Mouse (Mus musculus) MEL (cell line): ENCODE results near the gene Dapp1.

Experiments used
- CHD1 ChIP-seq: IDR thresholded peaks from 2 replicates; pipeline ENCODE4 v1.6.1; 2012; ENCODE audit warnings: low read depth, mild to moderate bottlenecking, inconsistent platforms, low read length, improper control_type of control experiment
- E2F4 ChIP-seq: IDR thresholded peaks from 2 replicates; pipeline ENCODE4 v1.6.1; 2011; ENCODE audit warnings: low read depth, low read length, improper control_type of control experiment, borderline replicate concordance
- ETS1 ChIP-seq: IDR thresholded peaks from 2 replicates; pipeline ENCODE4 v1.6.1; 2012; ENCODE audit warnings: low read depth, mild to moderate bottlenecking, inconsistent platforms, low read length, improper control_type of control experiment, moderate library complexity
- GABPA ChIP-seq: IDR thresholded peaks from 2 replicates; pipeline ENCODE4 v1.6.1; 2012; ENCODE audit warnings: low read depth, mild to moderate bottlenecking, inconsistent platforms, low read length, improper control_type of control experiment, moderate library complexity
- POLR2A ChIP-seq, 2 experiments: IDR thresholded peaks; 2 replicates each; pipeline ENCODE4 v1.6.1; 2011 to 2012; ENCODE audit warnings: low read length in 2 of 2, mild to moderate bottlenecking in 2 of 2, control low read depth in 1 of 2, improper control_type of control experiment in 1 of 2, low read depth in 1 of 2, moderate library complexity in 1 of 2; ENCODE audit not compliant: control insufficient read depth in 1 of 2, insufficient read depth in 1 of 2, poor library complexity in 1 of 2
- RCOR1 ChIP-seq: IDR thresholded peaks from 2 replicates; pipeline ENCODE4 v1.6.1; 2012; ENCODE audit warnings: low read depth, mild to moderate bottlenecking, inconsistent platforms, low read length, improper control_type of control experiment

- TF ChIP-seq CHD1 (no peak), POLR2A (IDR thresholded peaks at IDR 0.05; ENCODE audit: control insufficient read depth in 1 of 2, insufficient read depth in 1 of 2, low read depth in 1 of 2, low read length in 2 of 2, poor library complexity in 1 of 2) (no peak), RCOR1 (no peak), GABPA (no peak), ETS1 (no peak), E2F4 (no peak)
Measured at GRCm38 (mm10) chr3:137951819-137952218, 29.5 kb downstream of the Dapp1 start.
